Mouse (Mus musculus) small intestine, adult 2 months (tissue): ENCODE data around the gene Gtf3a. TPM values are rescaled to one million over a fixed set of nuclear protein-coding genes. Genes with fewer than 3 reads are reported as not detected.
A peak's percentile ranks its signal among the peaks of the same experiment; 100 is the strongest.

Experiments
- H3K27ac ChIP-seq: fragments of 200-500 bp; 2 replicates; pipeline ENCODE4 v1.5.1; 2012; ENCODE audit warnings: low read depth, low read length, control low read depth, inconsistent platforms; ENCODE audit not compliant: insufficient read depth
- H3K27me3 ChIP-seq: fragments of 200-500 bp; 2 replicates; pipeline ENCODE4 v1.6.1; 2012; ENCODE audit warnings: mild to moderate bottlenecking, moderate library complexity, low read length, inconsistent platforms; ENCODE audit not compliant: control insufficient read depth, insufficient read depth
- H3K36me3 ChIP-seq: fragments of 200-500 bp; 2 replicates; pipeline ENCODE4 v1.6.1; 2012; ENCODE audit warnings: mild to moderate bottlenecking, low read length, control low read depth, inconsistent platforms; ENCODE audit not compliant: control insufficient read depth, insufficient read depth
- H3K4me1 ChIP-seq: fragments of 200-500 bp; 2 replicates; pipeline ENCODE4 v1.6.1; 2012; ENCODE audit warnings: low read length, inconsistent platforms, mixed read lengths; ENCODE audit not compliant: control insufficient read depth, insufficient read depth, insufficient read length
- H3K4me3 ChIP-seq: fragments of 200-500 bp; 2 replicates; pipeline ENCODE4 v1.5.1; 2012; ENCODE audit warnings: low read depth, mild to moderate bottlenecking, control low read depth, inconsistent platforms, low read length, moderate library complexity
- CTCF ChIP-seq: fragments of 200-500 bp; IDR thresholded peaks from 2 replicates; pipeline ENCODE4 v1.5.1; 2012; ENCODE audit warnings: low read depth, mild to moderate bottlenecking, control low read depth, inconsistent platforms, low read length, moderate library complexity, mixed read lengths; ENCODE audit not compliant: insufficient replicate concordance, insufficient read length; ENCODE audit errors: extremely low read depth
- POLR2A ChIP-seq: fragments of 200-500 bp; IDR thresholded peaks from 2 replicates; pipeline ENCODE4 v1.6.1; 2012; ENCODE audit warnings: low read depth, mild to moderate bottlenecking, control low read depth, inconsistent platforms, low read length, moderate library complexity
- WGBS: fragments of 180-500 bp; shearing (Covaris S2); methylation state at CpG from one replicate; pipeline ENCODE4 v1.1.7; 2018; 5-methylcytosine and 5-hydroxymethylcytosine counted together
- polyA plus RNA-seq: library from polyadenylated mRNA; depleted of rRNA; stranded (reverse); fragments of >200 nt; gene quantifications from 2 replicates; pipeline ENCODE4 v1.2.3, GENCODE M21; 2012

Gtf3a gene
- polyA plus RNA-seq, 1 experiment = 51.6 TPM

- Histone ChIP-seq H3K36me3 (no peaks in the 10 kb centered on the region), H3K4me3 (no peak overlapping the region), H3K4me1 (peaks cover 4% of the 10 kb centered on the region; the same call in 1 of the 2 replicates), H3K27me3 (no peaks in the 10 kb centered on the region; the same call in 1 of the 2 replicates), H3K27ac (no peak overlapping the region)
- no peak for TF ChIP-seq POLR2A
- TF ChIP-seq CTCF = no peak
- WGBS = 81% methylated on average over 13 of the region's 13 CpGs
These were observed 20.4 kb downstream of the Gtf3a start for GRCm38 (mm10) chr5:146968695-146969393.

GRCm38 (mm10) chr5:146971776-146972561, 23.5 kb downstream of the Gtf3a start:
- no peak overlapping the region for H3K4me3 ChIP-seq
- TF ChIP-seq POLR2A = no peak
- no peak for TF ChIP-seq CTCF
- H3K36me3 ChIP-seq = no peaks in the 10 kb centered on the region
- no peaks in the 10 kb centered on the region for H3K4me1 ChIP-seq
- WGBS = 69% methylated on average over 10 of the region's 10 CpGs
- no peaks in the 10 kb centered on the region; the same call in 1 of the 2 replicates for H3K27me3 ChIP-seq
- no peak overlapping the region for H3K27ac ChIP-seq

- Histone ChIP-seq H3K36me3 (no peaks in the 10 kb centered on the region), H3K27me3 (no peaks in the 10 kb centered on the region; the same call in 1 of the 2 replicates), H3K4me1 (no peaks in the 10 kb centered on the region), H3K4me3 (no peak overlapping the region), H3K27ac (no peak overlapping the region)
- WGBS = 79% methylated on average over 9 of the region's 9 CpGs
- TF ChIP-seq POLR2A (no peak), CTCF (no peak)
These were observed 24.9 kb downstream of the Gtf3a start for GRCm38 (mm10) chr5:146973353-146973752.

GRCm38 (mm10) chr5:146973858-146974780, 25.7 kb downstream of the Gtf3a start:
- WGBS = 73% methylated on average over 25 of the region's 25 CpGs
- H3K36me3 ChIP-seq = no peaks in the 10 kb centered on the region
- no peak overlapping the region for H3K27ac ChIP-seq
- no peaks in the 10 kb centered on the region; the same call in 1 of the 2 replicates for H3K27me3 ChIP-seq
- no peak overlapping the region for H3K4me3 ChIP-seq
- no peaks in the 10 kb centered on the region for H3K4me1 ChIP-seq
- TF ChIP-seq POLR2A = no peak
- no peak for TF ChIP-seq CTCF

- no peaks in the 10 kb centered on the region for H3K4me1 ChIP-seq
- no peak overlapping the region for H3K27ac ChIP-seq
- no peaks in the 10 kb centered on the region; the same call in 1 of the 2 replicates for H3K27me3 ChIP-seq
- WGBS = 40% methylated on average over 13 of the region's 13 CpGs
- no peaks in the 10 kb centered on the region for H3K36me3 ChIP-seq
- TF ChIP-seq CTCF (no peak), POLR2A (no peak)
- no peak overlapping the region for H3K4me3 ChIP-seq
These were observed 26.3 kb downstream of the Gtf3a start for GRCm38 (mm10) chr5:146974781-146975123.

GRCm38 (mm10) chr5:146981376-146981775, 32.9 kb downstream of the Gtf3a start:
- Histone ChIP-seq H3K27ac (no peak overlapping the region), H3K4me1 (no peaks in the 10 kb centered on the region), H3K4me3 (no peak overlapping the region), H3K27me3 (no peaks in the 10 kb centered on the region), H3K36me3 (no peaks in the 10 kb centered on the region)
- TF ChIP-seq POLR2A (no peak), CTCF (no peak)
- WGBS = 83% methylated on average over 6 of the region's 6 CpGs

GRCm38 (mm10) chr5:146983216-146983615, 34.8 kb downstream of the Gtf3a start:
- peak; percentile 93 for TF ChIP-seq CTCF
- TF ChIP-seq POLR2A = no peak
- no peak overlapping the region for H3K27ac ChIP-seq
- H3K27me3 ChIP-seq = no peaks in the 10 kb centered on the region; the same call in 1 of the 2 replicates
- no peaks in the 10 kb centered on the region for H3K36me3 ChIP-seq
- 5% methylated on average over 8 of the region's 8 CpGs for WGBS
- no peaks in the 10 kb centered on the region for H3K4me1 ChIP-seq
- H3K4me3 ChIP-seq = no peak overlapping the region
